Mouse (Mus musculus) neural tube, embryonic 11.5 days (tissue): ENCODE measurements at regions not wholly inside any gene's neighbourhood (a gene's known extent, or its start where the extent isn't known, plus 50 kb on each side); places are given as distances from the start of the nearest gene placed in this dataset.

Source experiments
- ATAC-seq: fragments of 200-750 bp; cut with Nextera tagmentation; 2 replicates; pipeline ENCODE4 v1.8.0; 2017; ENCODE audit warnings: moderate number of reproducible peaks, mild to moderate bottlenecking, moderate TSS enrichment, moderate library complexity; ENCODE audit not compliant: insufficient read depth, low FRiP score, low TSS enrichment
- DNase-seq: peaks from one replicate; pipeline ENCODE4 v3.0.0-alpha.2; 2015; ENCODE audit warnings: low spot score
- H3K27ac ChIP-seq: fragments of 300-500 bp; sonication (generic); 2 replicates; pipeline ENCODE4 v1.5.1; 2014; ENCODE audit warnings: low read depth, mild to moderate bottlenecking, low read length
- H3K27me3 ChIP-seq: fragments of 300-500 bp; sonication (generic); 2 replicates; pipeline ENCODE4 v1.6.1; 2014; ENCODE audit warnings: mild to moderate bottlenecking, low read length, mixed read lengths; ENCODE audit not compliant: control insufficient read depth, insufficient read depth
- H3K36me3 ChIP-seq: fragments of 300-500 bp; sonication (generic); 2 replicates; pipeline ENCODE4 v1.6.1; 2014; ENCODE audit warnings: mild to moderate bottlenecking, low read length, moderate library complexity, mixed read lengths; ENCODE audit not compliant: control insufficient read depth, insufficient read depth
- H3K4me1 ChIP-seq: fragments of 300-500 bp; sonication (generic); 2 replicates; pipeline ENCODE4 v1.6.1; 2014; ENCODE audit warnings: low read length, mixed read lengths; ENCODE audit not compliant: control insufficient read depth, insufficient read depth
- H3K4me2 ChIP-seq: fragments of 300-500 bp; sonication (generic); 2 replicates; pipeline ENCODE4 v1.6.1; 2014; ENCODE audit warnings: low read depth, mild to moderate bottlenecking, moderate library complexity
- H3K4me3 ChIP-seq: fragments of 300-500 bp; sonication (generic); 2 replicates; pipeline ENCODE4 v1.5.1; 2014; ENCODE audit warnings: low read depth, low read length
- H3K9ac ChIP-seq: fragments of 300-500 bp; sonication (generic); 2 replicates; pipeline ENCODE4 v1.6.1; 2014; ENCODE audit warnings: mild to moderate bottlenecking, low read length
- H3K9me3 ChIP-seq: fragments of 300-500 bp; sonication (generic); 2 replicates; pipeline ENCODE4 v1.6.1; 2016; ENCODE audit warnings: low read length; ENCODE audit not compliant: control insufficient read depth
- WGBS: fragments of 180-500 bp; shearing (Covaris S2); extraction: QIAGEN DNeasy Blood & Tissue Kit; methylation state at CpG from one replicate; pipeline ENCODE4 v1.1.7; 2014; 5-methylcytosine and 5-hydroxymethylcytosine counted together

- Histone ChIP-seq H3K36me3 (no peaks in the 10 kb centered on the region), H3K4me1 (no peaks in the 10 kb centered on the region), H3K4me2 (no peak overlapping the region), H3K27ac (no peak overlapping the region), H3K4me3 (no peak overlapping the region), H3K9me3 (no peaks in the 10 kb centered on the region), H3K27me3 (no peaks in the 10 kb centered on the region), H3K9ac (no peak overlapping the region)
- DNase-seq = no peak
- 60% methylated on average over 5 of the region's 5 CpGs for WGBS
- no peak for ATAC-seq
Observed at GRCm38 (mm10) chr12:110206271-110206670, 72.6 kb upstream of the Dio3 start.

- no peak overlapping the region for H3K4me3 ChIP-seq
- no peaks in the 10 kb centered on the region for H3K27me3 ChIP-seq
- ATAC-seq (no peak), DNase-seq (no peak)
- no peaks in the 10 kb centered on the region for H3K9me3 ChIP-seq
- H3K36me3 ChIP-seq = no peaks in the 10 kb centered on the region
- H3K9ac ChIP-seq = no peak overlapping the region
- 17% methylated on average over 6 of the region's 6 CpGs for WGBS
- no peak overlapping the region for H3K4me2 ChIP-seq
- H3K27ac ChIP-seq = no peak overlapping the region
- H3K4me1 ChIP-seq = no peaks in the 10 kb centered on the region
Observed at GRCm38 (mm10) chr12:110206812-110207211, 72.1 kb upstream of the Dio3 start.

DNA sequence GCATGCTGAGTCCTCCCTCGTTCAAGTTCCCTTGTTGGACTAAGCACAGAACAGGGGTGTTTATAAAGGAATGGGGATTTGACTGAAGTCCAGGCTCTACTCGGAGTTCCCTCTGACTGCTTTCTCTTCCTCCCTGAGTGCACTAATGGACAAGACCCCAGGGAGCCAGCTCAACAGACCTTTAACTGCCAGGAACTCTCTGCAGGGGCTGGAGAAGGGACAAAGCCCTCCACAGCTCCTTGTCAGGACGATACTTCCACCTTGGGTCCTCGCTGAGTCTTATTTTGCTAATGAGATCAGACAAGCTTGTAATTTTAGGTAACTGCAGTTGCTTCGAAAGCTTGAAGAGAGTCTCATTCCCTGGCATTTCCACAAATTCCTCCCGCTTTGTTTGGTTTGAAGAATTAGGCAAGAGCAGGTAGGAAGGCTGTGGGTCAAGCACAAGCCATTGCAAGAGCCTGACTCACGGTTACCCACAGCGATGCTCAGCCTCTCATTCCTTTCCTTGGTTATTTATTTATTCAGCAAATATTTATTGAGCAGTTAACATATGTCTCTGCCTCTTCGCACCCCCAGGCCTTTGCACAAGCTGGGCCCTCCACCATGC is 71.5 kb upstream of the Dio3 start:
- WGBS = 44% methylated on average over 9 of the region's 9 CpGs
- Histone ChIP-seq H3K27me3 (no peaks in the 10 kb centered on the region), H3K27ac (no peak overlapping the region), H3K9me3 (no peaks in the 10 kb centered on the region), H3K4me1 (no peaks in the 10 kb centered on the region), H3K9ac (no peak overlapping the region), H3K4me3 (no peak overlapping the region), H3K36me3 (no peaks in the 10 kb centered on the region), H3K4me2 (no peak overlapping the region)
- DNase-seq (no peak), ATAC-seq (no peak)

DNA sequence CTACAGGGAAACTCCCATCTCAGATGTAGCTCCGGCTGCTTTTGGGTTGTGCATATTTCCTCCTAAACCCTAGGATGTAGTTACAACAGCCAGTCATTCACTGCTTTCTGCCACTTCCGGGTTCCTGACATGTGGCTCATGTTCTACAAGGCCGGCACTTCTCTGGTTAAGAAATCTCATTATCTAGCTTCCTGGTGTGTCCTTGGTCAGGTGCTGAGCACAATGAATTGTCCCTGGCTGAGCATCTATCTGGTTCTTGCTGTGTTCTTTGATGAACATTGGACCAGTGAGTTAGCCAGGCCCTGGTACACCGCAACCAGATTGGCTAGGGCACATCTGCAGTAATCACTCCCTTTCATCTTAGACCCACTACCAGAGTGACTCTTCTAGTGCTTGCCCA is 66.2 kb upstream of the Dio3 start:
- H3K27ac ChIP-seq = no peak overlapping the region
- H3K36me3 ChIP-seq = no peaks in the 10 kb centered on the region
- H3K4me1 ChIP-seq = 0 out of 2 replicates have a peak, but pooled peaks cover 4% of the 10 kb centered on the region
- DNase-seq (no peak), ATAC-seq (no peak)
- 84% methylated on average over 4 of the region's 4 CpGs for WGBS
- H3K27me3 ChIP-seq = no peaks in the 10 kb centered on the region
- no peaks in the 10 kb centered on the region for H3K9me3 ChIP-seq
- H3K4me2 ChIP-seq = no peak overlapping the region
- no peak overlapping the region for H3K4me3 ChIP-seq
- no peak overlapping the region for H3K9ac ChIP-seq

GRCm38 (mm10) chr12:110214833-110215232 is 64.0 kb upstream of the Dio3 start:
- no peak overlapping the region for H3K27ac ChIP-seq
- H3K36me3 ChIP-seq = no peaks in the 10 kb centered on the region
- no peak overlapping the region for H3K4me3 ChIP-seq
- no peaks in the 10 kb centered on the region for H3K9me3 ChIP-seq
- 0 out of 2 replicates have a peak, but pooled peaks cover 4% of the 10 kb centered on the region for H3K4me1 ChIP-seq
- no peak for ATAC-seq
- no peak overlapping the region for H3K4me2 ChIP-seq
- no peaks in the 10 kb centered on the region for H3K27me3 ChIP-seq
- no peak overlapping the region for H3K9ac ChIP-seq
- no peak for DNase-seq
- WGBS = 32% methylated on average over 8 of the region's 8 CpGs

GRCm38 (mm10) chr12:110215311-110215710 is 63.6 kb upstream of the Dio3 start:
- 67% methylated on average over 6 of the region's 6 CpGs for WGBS
- H3K9me3 ChIP-seq = no peaks in the 10 kb centered on the region
- 0 out of 2 replicates have a peak, but pooled peaks cover 4% of the 10 kb centered on the region for H3K4me1 ChIP-seq
- no peak overlapping the region for H3K27ac ChIP-seq
- H3K4me2 ChIP-seq = no peak overlapping the region
- H3K9ac ChIP-seq = no peak overlapping the region
- ATAC-seq (no peak), DNase-seq (no peak)
- no peaks in the 10 kb centered on the region for H3K27me3 ChIP-seq
- no peaks in the 10 kb centered on the region for H3K36me3 ChIP-seq
- H3K4me3 ChIP-seq = no peak overlapping the region

DNA sequence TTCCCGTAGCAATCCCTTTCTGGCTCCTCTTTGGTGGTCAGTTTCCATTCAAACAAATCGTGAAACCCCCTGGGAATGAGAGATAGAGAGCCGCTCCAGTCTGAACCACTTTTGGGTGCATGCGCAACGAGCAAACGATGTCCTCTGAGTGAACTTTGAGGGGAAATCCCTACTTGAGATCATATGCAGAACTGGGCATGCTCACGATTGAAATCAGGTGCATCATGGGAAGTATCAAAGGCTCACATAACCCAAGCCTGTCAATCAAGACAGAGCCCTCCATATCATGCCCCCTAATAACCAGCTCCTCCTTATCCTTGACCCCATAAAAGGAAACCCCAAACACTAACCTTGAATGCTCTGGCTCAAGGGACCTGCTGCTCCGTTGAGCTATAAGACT is 59.1 kb upstream of the Dio3 start:
- Histone ChIP-seq H3K4me3 (no peak overlapping the region), H3K4me2 (no peak overlapping the region), H3K9me3 (no peaks in the 10 kb centered on the region), H3K4me1 (0 out of 2 replicates have a peak, but pooled peaks cover 4% of the 10 kb centered on the region), H3K27ac (no peak overlapping the region), H3K9ac (no peak overlapping the region), H3K36me3 (no peaks in the 10 kb centered on the region), H3K27me3 (no peaks in the 10 kb centered on the region)
- WGBS = 87% methylated on average over 8 of the region's 8 CpGs
- DNase-seq (no peak), ATAC-seq (no peak)

DNA sequence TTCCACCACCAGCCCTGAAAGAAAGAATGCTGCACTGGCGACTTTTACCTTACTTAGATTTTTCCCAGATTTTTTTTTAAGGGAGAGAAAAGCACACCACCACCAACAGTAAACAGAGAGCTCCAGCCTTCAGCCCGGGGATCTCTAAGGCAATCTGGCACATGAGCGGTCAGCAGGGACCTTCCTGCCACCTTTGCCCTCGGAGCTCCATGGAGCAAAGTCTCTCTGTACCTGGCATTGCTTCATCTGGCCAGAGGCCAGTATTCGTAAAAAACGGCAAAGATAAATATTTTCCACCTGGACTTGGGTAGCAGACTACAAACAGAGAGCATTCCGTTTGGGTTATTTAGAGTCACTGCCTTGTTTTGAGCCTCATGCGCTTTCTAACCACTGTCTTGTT is 58.4 kb upstream of the Dio3 start:
- Histone ChIP-seq H3K9ac (no peak overlapping the region), H3K36me3 (no peaks in the 10 kb centered on the region), H3K27me3 (no peaks in the 10 kb centered on the region), H3K4me3 (no peak overlapping the region), H3K9me3 (no peaks in the 10 kb centered on the region), H3K27ac (no peak overlapping the region), H3K4me1 (no peaks in the 10 kb centered on the region), H3K4me2 (no peak overlapping the region)
- DNase-seq (no peak), ATAC-seq (no peak)
- 80% methylated on average over 8 of the region's 8 CpGs for WGBS

DNA sequence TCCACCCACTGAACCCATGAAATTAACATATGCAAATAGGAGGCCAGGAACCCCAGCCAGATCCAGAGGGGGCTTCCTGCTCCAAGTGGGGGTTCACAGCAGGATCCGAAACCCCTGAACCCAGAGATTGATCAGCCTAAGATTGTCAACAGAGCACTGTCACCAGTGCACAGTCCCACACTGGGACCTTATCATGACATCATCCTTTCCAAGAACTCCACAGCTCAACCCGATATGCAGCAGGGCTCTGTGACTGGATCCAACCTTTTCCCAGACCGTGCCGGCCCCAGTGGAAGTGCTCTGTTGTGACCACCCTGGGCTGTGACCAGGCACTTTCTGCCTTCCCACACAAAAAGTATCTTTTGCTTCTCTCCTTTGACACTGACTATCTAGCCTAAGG is 57.7 kb upstream of the Dio3 start:
- WGBS = 55% methylated on average over 4 of the region's 4 CpGs
- Histone ChIP-seq H3K9me3 (no peaks in the 10 kb centered on the region), H3K27ac (no peak overlapping the region), H3K4me2 (no peak overlapping the region), H3K4me1 (no peaks in the 10 kb centered on the region), H3K9ac (no peak overlapping the region), H3K27me3 (no peaks in the 10 kb centered on the region), H3K36me3 (no peaks in the 10 kb centered on the region), H3K4me3 (no peak overlapping the region)
- ATAC-seq (no peak), DNase-seq (no peak)
